Mouse (Mus musculus): Measurements from ENCODE around the gene Lad1. TPM values are rescaled to one million over a fixed set of nuclear protein-coding genes. Genes with fewer than 3 reads are reported as not detected.

The Lad1 gene
- polyA plus RNA-seq, 1 experiment from 2014 or later, result 0.16 TPM

DNA sequence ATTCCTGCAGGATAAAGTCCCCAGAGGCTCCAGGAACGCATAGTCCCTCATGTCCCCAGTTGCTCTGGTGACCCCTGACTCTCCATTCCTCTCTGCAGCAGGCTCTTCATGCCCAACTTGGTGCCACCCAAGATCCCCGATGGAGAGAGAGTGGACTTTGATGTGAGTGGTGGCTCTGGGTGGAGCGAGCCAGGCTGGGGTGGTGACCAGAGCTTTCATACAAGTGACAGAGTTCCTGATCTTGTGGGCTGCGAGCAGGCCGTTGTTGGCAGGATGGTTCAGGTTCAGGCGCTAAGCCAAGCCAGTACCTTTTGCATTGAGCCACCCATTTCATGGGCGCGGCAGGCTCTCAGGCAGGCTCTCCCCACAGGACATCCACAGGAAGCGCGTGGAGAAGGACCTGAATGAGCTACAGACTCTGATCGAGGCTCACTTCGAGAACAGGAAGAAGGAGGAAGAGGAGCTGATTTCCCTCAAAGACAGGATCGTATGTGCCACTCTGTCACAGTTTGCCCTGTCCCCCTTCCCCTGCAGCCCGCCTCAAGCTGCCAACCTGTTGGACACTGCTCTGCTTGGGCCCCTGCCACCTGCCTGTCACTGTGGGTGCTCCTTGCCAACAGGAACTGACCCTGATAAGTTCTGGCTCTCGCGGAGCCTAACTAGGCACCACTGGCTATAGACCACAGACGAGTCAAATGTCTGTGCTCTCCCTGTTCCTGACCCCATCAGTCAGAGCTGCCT lies 29.4 kb downstream of the Lad1 start:
- Histone ChIP-seq H3K4me1 (replicated peaks) (peaks cover 32% of the 10 kb centered on the region), H3K36me3 (no peaks in the 10 kb centered on the region), H3K27ac (no peak overlapping the region), H3K4me3 (replicated peaks) (no peak overlapping the region), H3K9me3 (replicated peaks) (no peaks in the 10 kb centered on the region), H3K9ac (no peak overlapping the region), H3K4me2 (no peak overlapping the region), H3K27me3 (no peaks in the 10 kb centered on the region; the same call in 1 of the 2 replicates)
- no peak for ATAC-seq (ENCODE audit: low read depth)
- no peak for DNase-seq
- WGBS (ENCODE audit: insufficient replicate concordance), result 49% methylated on average over 17 of the region's 17 CpGs

GRCm38 (mm10) chr1:135850722-135851512 lies 32.5 kb downstream of the Lad1 start:
- Histone ChIP-seq H3K4me1 (replicated peaks) (peaks cover 53% of the 10 kb centered on the region), H3K4me2 (no peak overlapping the region), H3K9ac (no peak overlapping the region), H3K27me3 (no peaks in the 10 kb centered on the region; the same call in 1 of the 2 replicates), H3K27ac (no peak overlapping the region), H3K9me3 (replicated peaks) (no peaks in the 10 kb centered on the region), H3K36me3 (no peaks in the 10 kb centered on the region), H3K4me3 (replicated peaks) (no peak overlapping the region)
- DNase-seq (peak; percentile 13), ATAC-seq (ENCODE audit: low read depth) (0 out of 2 replicates have a peak, but pooled peaks have one; percentile 35)
- WGBS (ENCODE audit: insufficient replicate concordance), result 64% methylated on average over 12 of the region's 12 CpGs

DNA sequence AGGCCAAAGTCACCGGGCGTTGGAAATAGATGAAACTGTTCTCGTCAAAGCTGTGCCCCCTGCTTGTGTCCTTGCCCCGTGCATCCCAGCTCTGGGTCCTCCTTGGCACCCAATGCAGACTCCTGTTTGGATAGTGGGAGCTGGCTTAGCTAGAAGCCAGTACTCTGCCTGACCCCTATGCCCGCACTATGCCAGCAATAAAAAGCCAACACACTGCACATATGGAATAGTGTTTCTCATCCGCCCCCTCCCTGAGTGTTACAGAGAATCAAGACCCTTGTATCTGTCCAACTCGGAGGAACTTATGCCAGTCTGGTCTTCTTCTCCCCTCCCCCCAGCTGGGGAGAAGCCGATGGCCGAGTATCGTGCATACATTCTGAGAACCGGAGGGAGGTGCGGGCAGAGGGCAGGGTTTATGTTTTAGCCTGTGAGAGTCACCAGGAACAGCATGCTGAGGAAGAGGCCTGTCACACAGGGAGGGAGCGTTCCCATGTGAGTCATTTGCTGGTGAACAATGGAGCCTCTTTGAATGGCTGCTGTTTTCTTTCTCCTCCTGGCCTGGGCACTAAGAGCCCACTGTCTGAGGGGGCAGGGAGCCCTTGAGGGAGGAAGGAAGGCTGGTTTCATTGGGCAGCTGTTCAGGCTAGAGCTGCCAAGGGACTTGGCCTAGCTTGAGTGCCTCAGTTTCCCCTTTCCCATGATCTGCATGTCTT lies 33.8 kb downstream of the Lad1 start:
- H3K36me3 ChIP-seq, result no peaks in the 10 kb centered on the region
- no peak overlapping the region for H3K27ac ChIP-seq
- H3K9me3 ChIP-seq (replicated peaks), result no peaks in the 10 kb centered on the region
- no peak overlapping the region for H3K9ac ChIP-seq
- WGBS (ENCODE audit: insufficient replicate concordance), result 51% methylated on average over 13 of the region's 13 CpGs
- peaks cover 56% of the 10 kb centered on the region for H3K4me1 ChIP-seq (replicated peaks)
- no peak for ATAC-seq (ENCODE audit: low read depth)
- no peak overlapping the region for H3K4me2 ChIP-seq
- no peak overlapping the region for H3K4me3 ChIP-seq (replicated peaks)
- no peaks in the 10 kb centered on the region; the same call in 1 of the 2 replicates for H3K27me3 ChIP-seq
- DNase-seq, result no peak

DNA sequence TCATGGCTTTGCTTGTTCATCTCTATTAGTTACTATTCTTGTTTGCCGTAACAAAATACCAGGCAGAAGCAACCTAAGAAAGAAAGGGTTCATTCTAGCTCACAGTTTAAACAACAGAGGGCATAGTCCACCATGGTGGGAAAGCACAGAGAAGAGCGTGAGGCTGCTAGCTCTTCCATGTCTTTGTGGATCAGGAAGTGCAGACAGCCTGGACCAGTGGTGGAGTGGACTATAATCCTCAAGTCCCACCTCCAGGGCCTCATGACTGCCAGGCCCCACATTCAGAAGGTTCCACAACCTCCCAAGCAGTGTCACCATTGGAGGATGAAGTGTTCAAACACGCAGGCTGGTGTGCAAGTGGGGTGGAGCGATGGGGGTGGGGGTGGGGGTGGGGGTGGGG lies 34.8 kb downstream of the Lad1 start:
- WGBS (ENCODE audit: insufficient replicate concordance), result 67% methylated on average over 4 of the region's 4 CpGs

GRCm38 (mm10) chr1:135854591-135855343 lies 36.4 kb downstream of the Lad1 start:
- H3K4me1 ChIP-seq (replicated peaks), result peaks cover 61% of the 10 kb centered on the region
- no peak overlapping the region for H3K27ac ChIP-seq
- no peak for DNase-seq
- no peak overlapping the region for H3K4me2 ChIP-seq
- H3K9ac ChIP-seq, result no peak overlapping the region
- 60% methylated on average over 6 of the region's 6 CpGs for WGBS (ENCODE audit: insufficient replicate concordance)
- H3K27me3 ChIP-seq, result no peaks in the 10 kb centered on the region
- no peak for ATAC-seq (ENCODE audit: low read depth)
- no peaks in the 10 kb centered on the region for H3K9me3 ChIP-seq (replicated peaks)
- no peak overlapping the region for H3K4me3 ChIP-seq (replicated peaks)
- no peaks in the 10 kb centered on the region for H3K36me3 ChIP-seq

More for the DNA sequence above, 34.8 kb downstream of the Lad1 start:
- Histone ChIP-seq H3K36me3 (no peaks in the 10 kb centered on the region), H3K9me3 (replicated peaks) (no peaks in the 10 kb centered on the region), H3K27me3 (no peaks in the 10 kb centered on the region; the same call in 1 of the 2 replicates), H3K4me2 (no peak overlapping the region), H3K9ac (no peak overlapping the region), H3K4me1 (replicated peaks) (peaks cover 61% of the 10 kb centered on the region), H3K27ac (no peak overlapping the region), H3K4me3 (replicated peaks) (no peak overlapping the region)
- ATAC-seq (ENCODE audit: low read depth) (no peak), DNase-seq (no peak)

- DNase-seq, result no peak
- Histone ChIP-seq H3K4me2 (no peak overlapping the region), H3K4me1 (replicated peaks) (peaks cover 61% of the 10 kb centered on the region), H3K36me3 (no peaks in the 10 kb centered on the region), H3K27ac (no peak overlapping the region), H3K4me3 (replicated peaks) (no peak overlapping the region), H3K9me3 (replicated peaks) (no peaks in the 10 kb centered on the region), H3K27me3 (no peaks in the 10 kb centered on the region), H3K9ac (no peak overlapping the region)
- ATAC-seq (ENCODE audit: low read depth), result no peak
- WGBS (ENCODE audit: insufficient replicate concordance), result 85% methylated on average over 1 of the region's 1 CpGs
Measured at GRCm38 (mm10) chr1:135855344-135855687, 36.9 kb downstream of the Lad1 start.

DNA sequence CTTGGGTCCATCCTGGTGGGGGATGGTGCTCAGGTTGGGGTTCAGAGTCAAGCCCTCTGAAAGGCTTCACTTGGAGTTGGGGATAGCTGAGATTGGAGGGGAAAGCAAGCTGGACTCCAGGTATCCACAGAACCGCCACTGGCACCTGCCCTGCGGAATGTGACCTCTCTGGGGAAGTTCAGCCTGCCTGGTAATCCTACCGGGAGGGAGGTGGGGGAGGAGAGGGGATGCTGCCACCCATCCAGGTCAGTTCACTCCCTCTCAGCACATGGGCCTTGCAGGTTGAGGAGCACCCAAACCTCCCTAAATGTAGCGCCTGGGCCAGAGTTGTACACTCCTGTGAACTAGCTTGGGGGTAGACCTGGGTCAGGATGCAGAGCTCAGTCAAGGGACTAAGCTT lies 37.7 kb downstream of the Lad1 start:
- no peaks in the 10 kb centered on the region for H3K9me3 ChIP-seq (replicated peaks)
- H3K4me3 ChIP-seq (replicated peaks), result no peak overlapping the region
- WGBS (ENCODE audit: insufficient replicate concordance), result 66% methylated on average over 4 of the region's 4 CpGs
- H3K4me1 ChIP-seq (replicated peaks), result peaks cover 59% of the 10 kb centered on the region
- H3K4me2 ChIP-seq, result no peak overlapping the region
- no peak overlapping the region for H3K9ac ChIP-seq
- ATAC-seq (ENCODE audit: low read depth) (no peak), DNase-seq (no peak)
- H3K27me3 ChIP-seq, result no peaks in the 10 kb centered on the region
- H3K27ac ChIP-seq, result no peak overlapping the region
- H3K36me3 ChIP-seq, result no peaks in the 10 kb centered on the region

GRCm38 (mm10) chr1:135857137-135857775 lies 38.9 kb downstream of the Lad1 start:
- DNase-seq (no peak), ATAC-seq (ENCODE audit: low read depth) (peak; percentile 46; the same call in 1 of the 2 replicates)
- 45% methylated on average over 11 of the region's 11 CpGs for WGBS (ENCODE audit: insufficient replicate concordance)
- Histone ChIP-seq H3K27ac (no peak overlapping the region), H3K27me3 (no peaks in the 10 kb centered on the region), H3K9me3 (replicated peaks) (no peaks in the 10 kb centered on the region), H3K4me2 (no peak overlapping the region), H3K36me3 (no peaks in the 10 kb centered on the region), H3K9ac (no peak overlapping the region), H3K4me1 (replicated peaks) (peaks cover 47% of the 10 kb centered on the region), H3K4me3 (replicated peaks) (no peak overlapping the region)

DNA sequence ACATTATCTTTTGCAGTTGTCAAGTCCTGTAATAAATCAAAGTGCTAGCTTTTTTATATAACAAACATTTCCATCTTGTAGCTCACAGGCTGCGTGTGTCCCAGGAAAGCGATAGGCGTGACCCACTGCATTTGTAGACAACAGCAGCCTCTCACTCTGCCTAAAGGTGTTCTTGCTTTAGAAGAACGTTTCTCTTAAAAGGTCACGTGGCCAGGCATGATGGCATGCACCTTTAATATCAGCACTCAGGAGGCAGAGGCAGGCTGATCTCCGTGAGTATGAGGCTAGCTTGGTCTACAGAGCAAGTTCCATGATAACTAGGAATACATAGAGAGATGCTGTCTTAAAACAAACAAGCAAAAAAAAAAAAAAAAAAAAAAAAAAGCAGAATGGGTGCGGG lies 40.1 kb downstream of the Lad1 start:
- Histone ChIP-seq H3K9me3 (replicated peaks) (no peaks in the 10 kb centered on the region), H3K4me3 (replicated peaks) (no peak overlapping the region), H3K4me1 (replicated peaks) (peaks cover 34% of the 10 kb centered on the region), H3K9ac (no peak overlapping the region), H3K27me3 (no peaks in the 10 kb centered on the region), H3K36me3 (no peaks in the 10 kb centered on the region), H3K4me2 (no peak overlapping the region), H3K27ac (no peak overlapping the region)
- DNase-seq (no peak), ATAC-seq (ENCODE audit: low read depth) (no peak)
- WGBS (ENCODE audit: insufficient replicate concordance), result 71% methylated on average over 7 of the region's 7 CpGs

DNA sequence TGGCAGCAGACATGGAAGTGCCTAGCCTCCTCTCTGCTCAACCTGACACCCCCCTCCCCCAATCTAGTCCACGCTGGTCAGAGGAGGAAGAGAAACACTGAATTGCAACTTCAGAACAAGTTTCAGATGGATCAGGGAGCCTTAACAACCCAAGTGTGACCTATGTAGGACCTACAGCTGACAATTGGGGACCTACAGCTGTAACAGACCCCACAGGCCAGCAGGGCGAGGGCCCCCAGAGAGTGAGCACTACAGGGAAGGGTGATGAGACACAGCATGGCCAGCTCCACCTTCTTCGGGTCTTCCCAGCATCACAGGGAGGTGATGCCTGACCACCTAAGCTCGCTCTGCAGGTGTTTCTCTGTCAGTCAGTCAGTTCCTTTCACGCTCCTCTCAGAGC lies 42.7 kb downstream of the Lad1 start:
- no peak for ATAC-seq (ENCODE audit: low read depth)
- no peak for DNase-seq
- 43% methylated on average over 5 of the region's 5 CpGs for WGBS (ENCODE audit: insufficient replicate concordance)

More for the DNA sequence above, 42.7 kb downstream of the Lad1 start:
- H3K4me2 ChIP-seq, result no peak overlapping the region
- H3K27ac ChIP-seq, result no peak overlapping the region
- no peaks in the 10 kb centered on the region for H3K9me3 ChIP-seq (replicated peaks)
- H3K4me3 ChIP-seq (replicated peaks), result no peak overlapping the region
- peaks cover 8% of the 10 kb centered on the region; the same call in 1 of the 2 replicates for H3K27me3 ChIP-seq
- H3K9ac ChIP-seq, result no peak overlapping the region
- no peaks in the 10 kb centered on the region for H3K36me3 ChIP-seq
- peaks cover 13% of the 10 kb centered on the region for H3K4me1 ChIP-seq (replicated peaks)

Data from liver, embryonic 13.5 days (tissue).